Mouse (Mus musculus): ENCODE results near the gene Skida1.

The Skida1 gene

DNA sequence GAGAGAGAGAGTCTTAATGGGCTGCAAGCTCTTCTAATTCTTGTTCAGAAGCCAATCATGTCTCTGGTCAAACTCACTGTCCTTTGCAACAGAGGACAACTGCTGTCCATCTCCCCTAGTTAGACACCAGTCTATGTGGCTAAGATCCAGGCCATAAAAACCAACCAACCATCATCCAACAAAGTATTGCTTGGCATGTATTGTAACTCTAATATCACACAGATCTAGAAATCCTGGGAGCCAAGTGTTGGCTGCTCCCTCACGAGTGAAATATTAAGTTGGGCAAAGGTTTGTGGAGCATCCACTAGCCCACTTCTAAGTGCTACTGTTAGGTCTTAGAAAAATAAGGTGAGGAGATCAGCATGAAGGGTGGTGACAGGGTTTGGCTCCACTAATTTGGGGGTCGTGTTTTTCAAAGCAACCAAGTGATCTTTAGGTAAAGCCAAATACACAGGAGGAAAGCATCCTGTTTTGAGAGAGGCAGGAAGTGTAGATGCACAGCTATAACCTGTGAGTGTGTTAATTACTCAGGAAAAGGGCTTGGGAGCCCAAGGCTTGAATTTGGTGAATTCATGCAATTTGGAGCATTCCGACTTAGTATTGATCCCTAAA is 10.6 kb downstream of the Skida1 start:
- no peak for DNase-seq

DNA sequence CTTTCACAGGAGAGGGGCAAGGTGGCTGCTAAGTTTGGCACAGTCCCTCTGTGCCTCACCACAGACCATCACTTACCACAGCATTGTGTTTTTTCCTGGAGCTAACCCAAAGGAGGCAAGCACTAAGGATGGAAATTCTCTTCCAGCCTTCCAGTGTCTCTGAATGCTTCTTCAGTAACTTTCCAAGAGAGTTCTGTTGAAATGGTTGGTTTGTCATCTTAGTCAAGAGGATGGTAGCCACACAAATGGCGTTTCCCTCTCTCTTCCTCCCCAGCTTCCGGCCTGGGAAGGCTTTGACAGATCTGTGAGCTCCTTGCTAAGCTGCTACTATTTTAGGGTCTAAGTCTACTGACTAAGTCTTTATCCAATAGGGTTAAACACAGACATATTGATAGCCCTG is 11.4 kb downstream of the Skida1 start, which contains the start of gene A930004D18Rik:
Gene A930004D18Rik (minus strand): TSS at position 247 of the 400 bp plus-strand sequence.
- no peak for DNase-seq

GRCm38 (mm10) chr2:18034371-18035250 is 14.2 kb downstream of the Skida1 start:
- DNase-seq = no peak

DNA sequence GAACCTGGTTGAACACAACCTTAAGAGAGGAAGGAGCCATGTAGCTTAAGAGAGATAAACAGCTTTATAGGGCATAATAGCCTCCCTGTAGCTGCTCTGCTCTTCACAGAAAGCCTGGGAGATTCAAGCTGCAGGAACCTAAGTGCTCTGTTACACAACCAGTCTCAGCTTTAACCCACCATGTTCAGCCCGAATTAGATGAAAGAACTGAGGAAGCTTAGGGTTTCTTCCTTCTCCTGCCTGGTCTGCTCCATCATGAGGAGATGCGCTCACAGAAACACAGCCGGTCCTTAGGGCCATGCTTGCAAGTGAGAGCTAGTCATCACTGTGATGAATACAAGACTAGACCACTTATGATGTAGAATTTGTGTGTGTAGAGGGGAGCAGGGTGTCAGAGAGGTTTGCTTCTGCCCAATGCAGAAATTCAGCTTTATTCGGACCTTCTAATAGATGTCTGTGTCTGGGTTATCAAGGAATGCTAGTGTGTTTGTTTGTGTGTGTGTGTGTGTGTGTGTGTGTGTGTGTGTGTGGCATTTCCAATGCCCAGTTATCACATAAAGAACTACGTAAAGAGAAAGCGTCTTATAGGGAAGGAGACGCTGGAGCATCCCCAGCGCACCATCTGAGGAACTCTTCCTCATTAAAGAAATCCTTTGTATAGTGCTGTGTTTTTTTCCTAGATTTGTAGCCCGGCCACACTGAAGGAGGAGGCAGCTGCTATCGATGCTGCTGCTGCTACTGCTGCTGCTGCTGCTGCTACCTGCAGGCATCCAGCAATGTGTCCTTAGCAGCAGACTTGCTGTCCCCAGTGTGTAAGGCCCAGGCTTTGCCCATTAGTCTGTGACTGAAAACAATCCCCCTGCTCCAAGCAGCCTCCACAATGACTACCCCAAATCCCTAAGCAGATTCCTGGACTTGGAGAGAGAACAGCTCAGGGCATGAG is 15.4 kb downstream of the Skida1 start:
- no peak for DNase-seq

DNA sequence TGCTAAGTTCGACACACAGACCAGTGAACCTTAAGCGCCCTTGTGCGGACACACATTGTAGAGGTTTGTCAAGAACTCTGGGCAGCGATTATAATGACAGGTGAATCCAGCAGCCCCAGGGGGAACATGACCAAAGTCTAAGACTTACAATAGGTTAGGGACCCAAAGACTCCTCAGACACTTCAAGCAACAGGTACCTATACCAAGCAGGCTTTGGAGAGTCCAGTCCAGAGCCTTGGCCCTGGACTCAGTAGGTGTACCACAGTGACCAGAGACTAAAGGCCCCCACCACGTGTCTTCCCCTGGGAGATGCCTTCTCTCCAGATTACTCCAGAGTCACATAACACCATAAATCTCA is 16.3 kb downstream of the Skida1 start:
- DNase-seq = no peak

DNA sequence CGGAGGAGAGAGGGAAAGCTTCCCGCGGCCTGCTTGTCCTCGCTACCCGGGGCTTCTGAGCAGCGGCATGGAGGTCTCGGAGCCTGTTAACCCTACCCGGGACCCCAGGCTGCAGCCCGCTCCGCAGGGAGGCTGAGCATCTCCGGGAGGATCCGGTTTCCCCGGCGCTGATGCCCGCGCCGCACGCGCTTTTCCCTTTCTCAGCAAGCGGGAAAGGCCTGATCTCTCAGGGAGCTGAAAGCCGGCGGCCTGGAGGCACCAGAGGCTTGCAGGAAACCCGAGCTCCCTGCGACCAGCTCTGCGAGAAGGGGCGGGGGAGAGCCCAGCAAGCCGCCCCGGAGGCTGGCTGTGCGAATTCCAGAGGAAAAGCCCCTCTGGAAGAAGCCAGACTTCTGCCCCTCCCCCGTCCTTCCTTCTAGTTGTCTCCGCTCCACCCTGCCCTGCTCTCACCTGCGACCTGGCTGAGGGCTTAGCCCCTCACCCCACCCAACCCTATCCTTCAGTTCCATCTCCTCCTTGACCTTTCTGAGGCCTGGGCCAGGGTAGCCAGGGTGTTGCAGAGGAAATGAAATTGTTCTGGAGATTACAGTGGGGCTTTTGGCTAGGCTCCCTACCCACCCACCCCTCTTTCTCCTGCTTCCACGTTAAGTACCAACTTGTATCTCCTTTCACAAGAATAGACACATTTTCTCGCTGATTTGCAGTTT is 16.9 kb downstream of the Skida1 start:
- DNase-seq = no peak

- no peak for DNase-seq
These were observed 17.5 kb downstream of the Skida1 start for GRCm38 (mm10) chr2:18031271-18031821.

DNA sequence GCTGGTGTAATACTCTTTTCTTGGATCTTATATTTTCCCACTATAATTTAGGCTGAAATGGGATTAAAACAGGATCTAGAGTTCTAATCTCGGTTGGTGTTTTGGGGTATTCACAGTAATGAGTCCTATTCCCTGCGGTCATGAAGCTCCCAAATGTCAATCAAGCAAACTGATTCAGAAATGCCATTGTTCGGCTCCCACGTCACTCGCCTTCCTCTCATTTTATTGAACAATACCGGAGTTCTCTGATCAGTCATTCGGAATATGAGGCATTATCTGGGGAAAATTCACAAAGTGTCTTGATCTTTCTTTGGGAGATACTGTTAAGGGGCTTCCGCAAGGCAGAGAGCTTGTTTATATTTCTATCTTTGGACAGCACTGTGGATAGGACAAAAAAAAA is 18.3 kb downstream of the Skida1 start:
- no peak for DNase-seq

DNA sequence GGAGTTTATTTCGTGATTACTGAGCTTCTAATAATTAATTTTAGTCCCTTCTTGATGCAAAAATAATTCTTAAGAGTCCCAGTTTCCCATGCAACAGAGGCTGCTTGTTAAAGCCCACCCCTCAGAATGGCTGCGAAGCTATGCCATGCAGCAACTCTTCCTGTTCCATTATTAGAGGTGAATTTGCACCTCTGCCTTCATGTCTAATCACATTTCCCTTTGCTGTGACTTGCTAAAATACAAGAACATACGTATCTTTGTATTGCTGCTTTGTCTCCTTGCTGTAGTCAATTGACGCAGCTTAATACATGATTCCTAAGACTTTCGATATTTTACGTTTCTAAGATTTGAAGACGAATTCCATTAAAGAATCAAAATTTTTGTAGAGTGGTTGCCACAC is 19.2 kb downstream of the Skida1 start:
- no peak for DNase-seq

DNA sequence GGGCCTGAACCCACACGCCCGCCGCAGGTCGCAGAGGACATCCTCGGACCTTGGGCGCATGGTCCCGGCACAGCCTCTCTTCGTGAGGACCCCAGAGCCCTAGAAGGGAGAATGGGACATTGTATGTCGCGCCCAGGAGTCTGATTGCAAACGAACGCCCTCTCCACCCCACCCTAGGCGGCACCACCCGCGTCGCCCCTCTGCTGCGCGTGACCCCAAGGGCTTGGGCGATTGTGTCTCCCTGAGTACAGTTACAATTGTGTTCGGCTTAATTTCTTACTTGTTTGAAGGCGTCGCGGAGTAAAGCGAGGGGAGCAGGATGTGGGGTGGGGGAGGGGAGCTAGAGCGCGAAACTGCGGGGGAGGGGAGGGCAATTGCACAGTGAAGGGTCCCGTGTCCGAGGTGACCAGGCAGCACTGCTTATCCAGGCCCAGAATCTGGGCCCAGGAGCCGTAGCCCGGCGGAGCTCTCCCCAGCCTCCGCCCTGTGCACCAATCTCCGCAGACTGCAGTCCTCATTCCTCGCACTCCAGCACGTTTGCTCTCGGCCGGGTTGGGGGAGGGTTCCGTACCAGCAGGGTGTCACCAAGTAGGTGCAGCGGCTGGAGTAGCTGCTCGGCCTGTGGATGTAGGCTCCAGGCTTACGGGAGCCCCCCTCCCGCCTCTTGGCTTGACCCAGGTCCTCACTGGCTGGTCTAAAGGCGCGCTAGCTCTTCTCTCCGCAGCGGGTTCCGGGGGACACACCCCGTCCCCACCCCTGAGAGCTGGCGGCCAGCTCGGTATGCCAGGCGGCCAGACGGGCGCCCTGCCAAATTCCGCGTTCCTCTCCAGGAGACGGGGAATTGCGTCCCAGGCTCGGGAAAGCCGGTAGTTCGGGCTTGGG is 20.5 kb downstream of the Skida1 start:
- DNase-seq = peak; percentile 96

DNA sequence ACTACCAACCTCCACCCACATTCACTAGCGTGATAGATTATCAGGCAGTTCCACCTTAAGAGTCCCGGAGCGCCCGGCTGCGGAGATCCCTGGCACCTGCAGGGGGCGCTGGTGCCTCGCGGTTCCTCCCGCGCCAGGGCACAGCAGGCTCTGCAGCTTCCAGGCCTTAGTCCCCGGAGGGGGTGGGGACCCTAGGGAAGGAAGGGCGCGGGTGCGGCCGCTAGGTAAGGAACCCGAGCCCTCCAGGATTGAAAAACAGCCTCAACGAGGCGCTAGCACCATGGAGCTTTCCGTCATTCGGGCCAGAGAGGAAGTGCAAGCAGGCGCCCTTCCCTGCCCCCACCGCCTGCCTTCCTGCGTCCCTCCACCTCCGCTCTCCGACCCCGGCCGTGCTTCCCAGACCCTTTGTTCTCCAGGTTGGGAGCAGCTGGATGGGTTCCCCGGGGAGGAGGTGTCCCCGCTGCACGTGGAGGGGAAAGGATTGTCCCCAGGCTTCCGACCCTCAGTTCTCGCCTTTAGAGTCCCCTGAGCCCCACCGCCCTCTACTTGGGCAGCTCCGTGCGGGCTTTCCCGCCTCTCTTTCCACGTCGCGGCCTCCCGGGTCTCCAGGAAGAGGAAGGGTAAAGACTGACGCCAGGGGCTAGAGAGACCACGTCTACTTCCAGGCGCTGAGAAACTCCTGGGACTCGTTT is 21.3 kb downstream of the Skida1 start:
- DNase-seq = peak; percentile 96

DNA sequence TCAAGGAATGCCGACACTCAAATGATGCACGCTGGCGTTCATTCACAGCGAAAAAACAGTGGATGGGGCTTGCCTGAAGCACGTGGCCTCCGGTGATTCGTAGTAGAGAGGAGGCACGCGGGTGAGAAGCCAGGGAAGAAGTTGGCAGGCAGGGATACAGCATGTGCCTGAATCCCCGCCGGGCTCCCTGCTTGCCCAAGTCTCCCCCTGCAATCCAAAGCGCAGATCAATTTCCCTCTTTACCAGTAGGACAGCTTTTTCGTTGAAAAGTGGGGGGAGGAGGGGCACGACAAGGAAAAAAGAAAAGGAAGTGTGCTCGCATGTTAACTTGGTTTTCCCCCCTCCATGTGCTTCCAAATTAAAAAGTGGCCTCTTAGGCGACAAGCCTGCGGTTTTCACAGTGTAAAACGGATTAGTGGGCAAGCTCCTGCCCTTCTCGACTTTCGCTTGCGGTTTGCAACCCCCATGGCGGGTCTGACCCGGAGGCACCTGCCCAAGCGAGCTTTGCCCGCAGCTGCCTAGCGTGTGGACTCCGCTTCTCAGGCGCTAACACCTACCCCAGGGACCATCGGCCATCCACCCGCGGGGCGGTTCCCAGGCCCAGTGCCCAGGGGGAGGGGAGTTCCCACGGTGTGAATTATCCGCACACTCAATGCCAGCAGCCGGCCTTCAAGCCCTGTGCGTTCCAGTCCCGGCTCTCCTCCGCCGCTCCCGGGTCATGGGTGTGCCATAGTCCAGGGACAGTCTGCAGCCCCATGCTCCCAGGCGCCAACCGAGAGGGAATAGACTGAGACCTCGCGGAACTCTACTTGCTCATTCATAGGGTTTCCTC is 22.5 kb downstream of the Skida1 start:
- peak; percentile 60 for DNase-seq

- no peak for DNase-seq
These were observed 23.1 kb downstream of the Skida1 start for GRCm38 (mm10) chr2:18025781-18026115.

- no peak for DNase-seq
These were observed 23.7 kb downstream of the Skida1 start for GRCm38 (mm10) chr2:18025116-18025515.

- no peak for DNase-seq
These were observed 26.0 kb downstream of the Skida1 start for GRCm38 (mm10) chr2:18022886-18023285.

- no peak for DNase-seq
These were observed 29.7 kb downstream of the Skida1 start for GRCm38 (mm10) chr2:18019122-18019521.

DNA sequence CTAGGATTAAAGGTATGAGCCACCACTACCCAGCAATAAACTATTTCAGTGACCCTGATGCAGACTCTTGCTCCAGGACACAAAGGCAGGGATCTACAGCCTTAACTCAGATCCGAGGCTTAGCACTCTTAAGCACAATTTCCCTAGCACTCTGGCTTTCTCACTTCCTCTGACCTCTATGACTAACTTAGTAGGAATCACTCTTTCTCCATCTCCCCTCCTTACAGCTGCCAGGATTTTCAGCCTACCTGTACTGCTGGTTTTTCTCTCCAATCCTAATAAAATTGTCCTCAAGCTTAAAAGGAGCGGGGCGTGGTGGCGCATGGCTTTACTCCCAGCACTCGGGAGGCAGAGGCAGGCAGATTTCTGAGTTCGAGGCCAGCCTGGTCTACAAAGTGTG is 31.5 kb downstream of the Skida1 start:
- DNase-seq = no peak

GRCm38 (mm10) chr2:18016639-18017038 is 32.2 kb downstream of the Skida1 start:
- DNase-seq = no peak

DNA sequence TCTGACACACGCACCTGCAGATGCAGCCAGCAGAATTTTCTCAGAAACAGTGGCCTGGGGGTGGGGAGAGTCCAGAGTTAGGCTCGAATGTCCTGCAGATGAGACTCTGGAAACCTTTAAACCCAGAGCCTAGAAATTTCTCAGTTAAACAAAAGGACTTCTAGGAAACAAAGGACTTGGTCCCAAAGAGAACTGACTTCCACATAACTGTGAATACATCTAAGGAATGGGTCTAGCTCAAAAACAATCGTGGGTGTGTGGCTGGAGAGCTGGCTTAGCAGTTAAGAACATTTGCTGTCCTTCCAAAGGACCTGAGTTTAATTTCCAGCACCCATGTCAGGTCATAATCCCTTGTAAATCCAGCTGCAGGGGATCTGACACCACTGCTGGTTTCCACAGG is 33.3 kb downstream of the Skida1 start:
- DNase-seq = no peak

- no peak for DNase-seq
These were observed 36.0 kb downstream of the Skida1 start for GRCm38 (mm10) chr2:18012866-18013265.

All from lung, postnatal 36 days (tissue).